Mouse (Mus musculus): ENCODE measurements around the gene Nipa2.

Nipa2 gene

GRCm38 (mm10) chr7:55962004-55962908 lies at the start of gene Nipa2:
Gene Nipa2, minus strand, starts transcription at chr7:55962476.
- peak; percentile 80 for DNase-seq (ENCODE audit: low read depth, low spot score)

GRCm38 (mm10) chr7:56011018-56011333 lies 48.7 kb upstream of the Nipa2 start:
- no peak for DNase-seq (ENCODE audit: low read depth, low spot score)

GRCm38 (mm10) chr7:56010318-56011017 lies 48.2 kb upstream of the Nipa2 start:
- DNase-seq (ENCODE audit: low read depth, low spot score): no peak

GRCm38 (mm10) chr7:55998997-55999396 lies 36.7 kb upstream of the Nipa2 start:
- DNase-seq (ENCODE audit: low read depth, low spot score): no peak

- DNase-seq (ENCODE audit: low read depth, low spot score): no peak
Measured at GRCm38 (mm10) chr7:55995013-55995412, 32.7 kb upstream of the Nipa2 start.

- DNase-seq (ENCODE audit: low read depth, low spot score): no peak
Measured at GRCm38 (mm10) chr7:55991858-55992257, 29.6 kb upstream of the Nipa2 start.

GRCm38 (mm10) chr7:55991129-55991528 lies 28.9 kb upstream of the Nipa2 start:
- DNase-seq (ENCODE audit: low read depth, low spot score): no peak

GRCm38 (mm10) chr7:55986526-55987214 lies 24.4 kb upstream of the Nipa2 start:
- DNase-seq (ENCODE audit: low read depth, low spot score): peak; percentile 26

- DNase-seq (ENCODE audit: low read depth, low spot score): no peak
Measured at GRCm38 (mm10) chr7:55984754-55985153, 22.5 kb upstream of the Nipa2 start.

- no peak for DNase-seq (ENCODE audit: low read depth, low spot score)
Measured at GRCm38 (mm10) chr7:55983107-55983506, 20.8 kb upstream of the Nipa2 start.

- DNase-seq (ENCODE audit: low read depth, low spot score): no peak
Measured at GRCm38 (mm10) chr7:55982010-55982700, 19.9 kb upstream of the Nipa2 start.

- DNase-seq (ENCODE audit: low read depth, low spot score): no peak
Measured at GRCm38 (mm10) chr7:55981511-55981910, 19.2 kb upstream of the Nipa2 start.

GRCm38 (mm10) chr7:55974429-55974828 lies 12.2 kb upstream of the Nipa2 start:
- DNase-seq (ENCODE audit: low read depth, low spot score): no peak

- no peak for DNase-seq (ENCODE audit: low read depth, low spot score)
Measured at GRCm38 (mm10) chr7:55969415-55969814, 7.1 kb upstream of the Nipa2 start.

GRCm38 (mm10) chr7:55968258-55968901 lies 6.1 kb upstream of the Nipa2 start:
- no peak for DNase-seq (ENCODE audit: low read depth, low spot score)

GRCm38 (mm10) chr7:55966866-55967460 lies 4.7 kb upstream of the Nipa2 start:
- DNase-seq (ENCODE audit: low read depth, low spot score): no peak

- DNase-seq (ENCODE audit: low read depth, low spot score): no peak
Measured at GRCm38 (mm10) chr7:55960506-55960905, 1.8 kb downstream of the Nipa2 start.

GRCm38 (mm10) chr7:55959801-55960200 lies 2.5 kb downstream of the Nipa2 start:
- DNase-seq (ENCODE audit: low read depth, low spot score): no peak

- DNase-seq (ENCODE audit: low read depth, low spot score): no peak
Measured at GRCm38 (mm10) chr7:55957916-55958315, 4.4 kb downstream of the Nipa2 start.

GRCm38 (mm10) chr7:55957178-55957577 lies 5.1 kb downstream of the Nipa2 start:
- DNase-seq (ENCODE audit: low read depth, low spot score): no peak

GRCm38 (mm10) chr7:55956054-55956453 lies 6.2 kb downstream of the Nipa2 start:
- no peak for DNase-seq (ENCODE audit: low read depth, low spot score)
